Mouse (Mus musculus) neural tube, embryonic 10.5 days (tissue): Measurements from ENCODE around the gene Tspoap1.
A peak's percentile ranks its signal among the peaks of the same experiment; 100 is the strongest.

ENCODE experiments used
- DNase-seq: peaks from one replicate; pipeline ENCODE4 v3.0.0-alpha.2; 2017; ENCODE audit warnings: low spot score; ENCODE audit errors: extremely low spot score

Gene Tspoap1

GRCm38 (mm10) chr11:87760301-87761081 lies at the start of gene Tspoap1:
Tspoap1 (plus strand) TSS chr11:87760541.
- DNase-seq, result peak; percentile 53

GRCm38 (mm10) chr11:87712188-87712587 lies 48.2 kb upstream of the Tspoap1 start:
- DNase-seq, result no peak

GRCm38 (mm10) chr11:87715999-87716398 lies 44.3 kb upstream of the Tspoap1 start:
- no peak for DNase-seq

GRCm38 (mm10) chr11:87719526-87719925 lies 40.8 kb upstream of the Tspoap1 start:
- DNase-seq, result no peak

- no peak for DNase-seq
These were observed 40.0 kb upstream of the Tspoap1 start for GRCm38 (mm10) chr11:87720324-87720723.

- DNase-seq, result no peak
These were observed 39.5 kb upstream of the Tspoap1 start for GRCm38 (mm10) chr11:87720839-87721238.

- no peak for DNase-seq
These were observed 38.2 kb upstream of the Tspoap1 start for GRCm38 (mm10) chr11:87722168-87722567.

- DNase-seq, result no peak
These were observed 37.5 kb upstream of the Tspoap1 start for GRCm38 (mm10) chr11:87722891-87723290.

GRCm38 (mm10) chr11:87725515-87725914 lies 34.8 kb upstream of the Tspoap1 start:
- DNase-seq, result no peak

- peak; percentile 37 for DNase-seq
These were observed 34.3 kb upstream of the Tspoap1 start for GRCm38 (mm10) chr11:87725964-87726562.

- no peak for DNase-seq
These were observed 33.3 kb upstream of the Tspoap1 start for GRCm38 (mm10) chr11:87727021-87727420.

GRCm38 (mm10) chr11:87727471-87727870 lies 32.9 kb upstream of the Tspoap1 start:
- no peak for DNase-seq

GRCm38 (mm10) chr11:87728850-87729592 lies 31.3 kb upstream of the Tspoap1 start:
- no peak for DNase-seq

GRCm38 (mm10) chr11:87729593-87730185 lies 30.7 kb upstream of the Tspoap1 start:
- DNase-seq, result no peak

GRCm38 (mm10) chr11:87730652-87731310 lies 29.6 kb upstream of the Tspoap1 start:
- no peak for DNase-seq

GRCm38 (mm10) chr11:87734346-87734745 lies 26.0 kb upstream of the Tspoap1 start:
- DNase-seq, result no peak

GRCm38 (mm10) chr11:87735691-87736090 lies 24.6 kb upstream of the Tspoap1 start:
- no peak for DNase-seq

- peak; percentile 67 for DNase-seq
These were observed 23.6 kb upstream of the Tspoap1 start for GRCm38 (mm10) chr11:87736647-87737134.

GRCm38 (mm10) chr11:87737175-87737740 lies 23.1 kb upstream of the Tspoap1 start, which contains the start of gene Supt4a:
Supt4a (plus strand) TSS chr11:87737552.
- peak; percentile 96 for DNase-seq

GRCm38 (mm10) chr11:87743691-87744090 lies 16.6 kb upstream of the Tspoap1 start:
- DNase-seq, result no peak

- DNase-seq, result no peak
These were observed 15.4 kb upstream of the Tspoap1 start for GRCm38 (mm10) chr11:87744964-87745363.
